Mouse (Mus musculus) MEL (cell line): Measurements from ENCODE around the gene Mmaa. TPM values are rescaled to one million over a fixed set of nuclear protein-coding genes. Genes with fewer than 3 reads are reported as not detected.

Source experiments
- DNase-seq: peaks from one replicate; pipeline ENCODE4 v3.0.0; 2011; ENCODE audit warnings: low read depth, low spot score
- H3K27ac ChIP-seq: 2 replicates; pipeline ENCODE4 v1.5.1; 2012; ENCODE audit warnings: low read depth, mild to moderate bottlenecking, control low read depth, low read length, moderate library complexity; ENCODE audit not compliant: control insufficient read depth
- H3K27me3 ChIP-seq, 2 experiments: fragments of 150-350 bp in 1 of 2; sonication (generic) in 1 of 2; 2 replicates each; pipeline ENCODE4 v1.6.1; 2012; ENCODE audit warnings: low read length in 2 of 2, mild to moderate bottlenecking in 2 of 2, improper control_type of control experiment in 1 of 2, moderate library complexity in 1 of 2; ENCODE audit not compliant: insufficient read depth in 2 of 2, control insufficient read depth in 1 of 2
- H3K36me3 ChIP-seq, 2 experiments: 2 replicates each; pipeline ENCODE4 v1.6.1; 2012 to 2014; ENCODE audit warnings: low read length in 2 of 2, improper control_type of control experiment in 1 of 2, inconsistent platforms in 1 of 2, mild to moderate bottlenecking in 1 of 2; ENCODE audit not compliant: insufficient read depth in 2 of 2, control insufficient read depth in 1 of 2
- H3K4me1 ChIP-seq, 2 experiments: fragments of 150-350 bp in 1 of 2; sonication (generic) in 1 of 2; 2 replicates each; pipeline ENCODE4 v1.6.1; 2012; ENCODE audit warnings: low read length in 2 of 2, improper control_type of control experiment in 1 of 2, mild to moderate bottlenecking in 1 of 2; ENCODE audit not compliant: insufficient read depth in 2 of 2, control insufficient read depth in 1 of 2
- H3K4me3 ChIP-seq, 2 experiments: fragments of 150-350 bp in 1 of 2; sonication (generic) in 1 of 2; 2 replicates each; pipeline ENCODE4 v1.5.1; 2012; ENCODE audit warnings: low read depth in 2 of 2, low read length in 2 of 2, mild to moderate bottlenecking in 2 of 2, moderate library complexity in 2 of 2, control low read depth in 1 of 2, improper control_type of control experiment in 1 of 2; ENCODE audit not compliant: control insufficient read depth in 1 of 2, insufficient read depth in 1 of 2
- H3K79me2 ChIP-seq: 2 replicates; pipeline ENCODE4 v1.6.1; 2012; ENCODE audit warnings: mild to moderate bottlenecking, low read length, moderate library complexity; ENCODE audit not compliant: control insufficient read depth, poor library complexity, insufficient read depth
- H3K9ac ChIP-seq: 2 replicates; pipeline ENCODE4 v1.6.1; 2012; ENCODE audit warnings: low read depth, mild to moderate bottlenecking, control low read depth, low read length, moderate library complexity; ENCODE audit not compliant: control insufficient read depth, poor library complexity, severe bottlenecking
- H3K9me3 ChIP-seq: fragments of 150-350 bp; sonication (generic); replicated peaks from 2 replicates; pipeline ENCODE4 v1.6.1; 2012; ENCODE audit warnings: mild to moderate bottlenecking, low read length, improper control_type of control experiment, moderate library complexity; ENCODE audit not compliant: insufficient read depth
- BHLHE40 ChIP-seq: IDR thresholded peaks from 2 replicates; pipeline ENCODE4 v1.6.1; 2012; ENCODE audit warnings: low read depth, mild to moderate bottlenecking, inconsistent platforms, low read length, improper control_type of control experiment, borderline replicate concordance
- CHD1 ChIP-seq: IDR thresholded peaks from 2 replicates; pipeline ENCODE4 v1.6.1; 2012; ENCODE audit warnings: low read depth, mild to moderate bottlenecking, inconsistent platforms, low read length, improper control_type of control experiment
- CHD2 ChIP-seq: IDR thresholded peaks from 2 replicates; pipeline ENCODE4 v1.6.1; 2011; ENCODE audit warnings: low read length, improper control_type of control experiment
- CTCF ChIP-seq, 3 experiments: IDR thresholded peaks in 2 of 3; conservative IDR thresholded peaks in 1 of 3; 2 replicates each; pipeline ENCODE4 v1.5.1; 2011 to 2012; ENCODE audit warnings: low read length in 3 of 3, low read depth in 2 of 3, mild to moderate bottlenecking in 2 of 3, improper control_type of control experiment in 1 of 3, inconsistent platforms in 1 of 3, mixed read lengths in 1 of 3, moderate library complexity in 1 of 3; ENCODE audit not compliant: control insufficient read depth in 1 of 3, insufficient read depth in 1 of 3, poor library complexity in 1 of 3, severe bottlenecking in 1 of 3
- E2F4 ChIP-seq: IDR thresholded peaks from 2 replicates; pipeline ENCODE4 v1.6.1; 2011; ENCODE audit warnings: low read depth, low read length, improper control_type of control experiment, borderline replicate concordance
- EP300 ChIP-seq, 2 experiments: IDR thresholded peaks; 2 replicates each; pipeline ENCODE4 v1.6.1; 2011; ENCODE audit warnings: improper control_type of control experiment in 2 of 2, low read length in 2 of 2, low read depth in 1 of 2, mild to moderate bottlenecking in 1 of 2
- GABPA ChIP-seq: IDR thresholded peaks from 2 replicates; pipeline ENCODE4 v1.6.1; 2012; ENCODE audit warnings: low read depth, mild to moderate bottlenecking, inconsistent platforms, low read length, improper control_type of control experiment, moderate library complexity
- GATA1 ChIP-seq: IDR thresholded peaks from 2 replicates; pipeline ENCODE4 v1.6.1; 2011; ENCODE audit warnings: low read depth, low read length, improper control_type of control experiment
- KAT2A ChIP-seq: conservative IDR thresholded peaks from 2 replicates; pipeline ENCODE4 v1.6.1; 2012; ENCODE audit warnings: low read depth, low read length, improper control_type of control experiment, inconsistent platforms
- MAFK ChIP-seq: IDR thresholded peaks from 2 replicates; pipeline ENCODE4 v1.6.1; 2011; ENCODE audit warnings: low read depth, mild to moderate bottlenecking, low read length, improper control_type of control experiment, borderline replicate concordance
- MAZ ChIP-seq: IDR thresholded peaks from 2 replicates; pipeline ENCODE4 v1.6.1; 2012; ENCODE audit warnings: low read depth, mild to moderate bottlenecking, inconsistent platforms, low read length, improper control_type of control experiment
- MEF2A ChIP-seq: IDR thresholded peaks from 2 replicates; pipeline ENCODE4 v1.6.1; 2014; ENCODE audit warnings: low read depth, mild to moderate bottlenecking, inconsistent platforms, low read length, improper control_type of control experiment; ENCODE audit not compliant: poor library complexity, insufficient replicate concordance, severe bottlenecking; ENCODE audit errors: extremely low read depth
- MXI1 ChIP-seq: IDR thresholded peaks from 2 replicates; pipeline ENCODE4 v1.6.1; 2011; ENCODE audit warnings: mild to moderate bottlenecking, low read depth, low read length, improper control_type of control experiment
- MYC ChIP-seq: IDR thresholded peaks from 2 replicates; pipeline ENCODE4 v1.6.1; 2011; ENCODE audit warnings: low read depth, mild to moderate bottlenecking, low read length, improper control_type of control experiment, moderate library complexity
- NELFE ChIP-seq: IDR thresholded peaks from 2 replicates; pipeline ENCODE4 v1.6.1; 2011; ENCODE audit warnings: low read depth, low read length, improper control_type of control experiment
- POLR2A ChIP-seq, 2 experiments: IDR thresholded peaks; 2 replicates each; pipeline ENCODE4 v1.6.1; 2011 to 2012; ENCODE audit warnings: low read length in 2 of 2, mild to moderate bottlenecking in 2 of 2, control low read depth in 1 of 2, improper control_type of control experiment in 1 of 2, low read depth in 1 of 2, moderate library complexity in 1 of 2; ENCODE audit not compliant: control insufficient read depth in 1 of 2, insufficient read depth in 1 of 2, poor library complexity in 1 of 2
- POLR2AphosphoS5 ChIP-seq: IDR thresholded peaks from 2 replicates; pipeline ENCODE4 v1.6.1; 2012; ENCODE audit warnings: low read depth, borderline replicate concordance, mild to moderate bottlenecking, inconsistent platforms, low read length, moderate library complexity, mixed read lengths
- RAD21 ChIP-seq: IDR thresholded peaks from 2 replicates; pipeline ENCODE4 v1.6.1; 2011; ENCODE audit warnings: mild to moderate bottlenecking, low read depth, low read length, improper control_type of control experiment
- SIN3A ChIP-seq: IDR thresholded peaks from 2 replicates; pipeline ENCODE4 v1.6.1; 2012; ENCODE audit warnings: low read length, improper control_type of control experiment, inconsistent platforms
- SMC3 ChIP-seq: IDR thresholded peaks from 2 replicates; pipeline ENCODE4 v1.6.1; 2011; ENCODE audit warnings: low read depth, low read length, improper control_type of control experiment
- TAL1 ChIP-seq: IDR thresholded peaks from 2 replicates; pipeline ENCODE4 v1.6.1; 2012; ENCODE audit warnings: mild to moderate bottlenecking, inconsistent platforms, low read length, moderate library complexity, mixed read lengths
- TBP ChIP-seq: IDR thresholded peaks from 2 replicates; pipeline ENCODE4 v1.8.0; 2011; ENCODE audit warnings: low read depth, low read length, improper control_type of control experiment
- TCF12 ChIP-seq: IDR thresholded peaks from 2 replicates; pipeline ENCODE4 v1.6.1; 2014; ENCODE audit warnings: low read depth, mild to moderate bottlenecking, inconsistent platforms, low read length, improper control_type of control experiment, moderate library complexity
- USF1 ChIP-seq: IDR thresholded peaks from 2 replicates; pipeline ENCODE4 v1.6.1; 2014; ENCODE audit warnings: low read depth, mild to moderate bottlenecking, inconsistent platforms, low read length, improper control_type of control experiment, moderate library complexity
- USF2 ChIP-seq, 2 experiments: IDR thresholded peaks; 2 replicates each; pipeline ENCODE4 v1.6.1; 2011 to 2012; ENCODE audit warnings: improper control_type of control experiment in 2 of 2, low read length in 2 of 2, borderline replicate concordance in 1 of 2, inconsistent platforms in 1 of 2, low read depth in 1 of 2, mild to moderate bottlenecking in 1 of 2; ENCODE audit not compliant: insufficient read depth in 1 of 2
- ZC3H11A ChIP-seq: IDR thresholded peaks from 2 replicates; pipeline ENCODE4 v1.6.1; 2012; ENCODE audit warnings: low read depth, mild to moderate bottlenecking, inconsistent platforms, low read length, improper control_type of control experiment
- ZKSCAN1 ChIP-seq: IDR thresholded peaks from 2 replicates; pipeline ENCODE4 v1.6.1; 2012; ENCODE audit warnings: low read depth, mild to moderate bottlenecking, inconsistent platforms, low read length, improper control_type of control experiment, moderate library complexity
- ZMIZ1 ChIP-seq: IDR thresholded peaks from 2 replicates; pipeline ENCODE4 v1.6.1; 2012; ENCODE audit warnings: low read depth, mild to moderate bottlenecking, inconsistent platforms, low read length, improper control_type of control experiment, moderate library complexity
- ZNF384 ChIP-seq: IDR thresholded peaks from 2 replicates; pipeline ENCODE4 v1.6.1; 2012; ENCODE audit warnings: low read depth, mild to moderate bottlenecking, inconsistent platforms, low read length, improper control_type of control experiment
- polyA plus RNA-seq, 2 experiments: library from polyadenylated mRNA; stranded (reverse) in 1 of 2; unstranded in 1 of 2; fragments of >175 nt in 1 of 2; fragments of >200 nt in 1 of 2; gene quantifications; 2 replicates each; pipeline versions ENCODE4 v1.2.1 to v1.2.4; 2012; ENCODE audit warnings: low replicate concordance in 2 of 2, low read depth in 1 of 2; ENCODE audit not compliant: insufficient read length in 2 of 2, insufficient read depth in 1 of 2, missing spikeins in 1 of 2
- total RNA-seq: library from RNA; depleted of rRNA; stranded (reverse); fragments of 300-350 nt; gene quantifications from 2 replicates; pipeline ENCODE4 v1.2.3, GENCODE M21; 2012

Gene Mmaa
- total and polyA plus RNA-seq, 3 experiments = 3.2 to 6.8 TPM; not detected in 1

DNA sequence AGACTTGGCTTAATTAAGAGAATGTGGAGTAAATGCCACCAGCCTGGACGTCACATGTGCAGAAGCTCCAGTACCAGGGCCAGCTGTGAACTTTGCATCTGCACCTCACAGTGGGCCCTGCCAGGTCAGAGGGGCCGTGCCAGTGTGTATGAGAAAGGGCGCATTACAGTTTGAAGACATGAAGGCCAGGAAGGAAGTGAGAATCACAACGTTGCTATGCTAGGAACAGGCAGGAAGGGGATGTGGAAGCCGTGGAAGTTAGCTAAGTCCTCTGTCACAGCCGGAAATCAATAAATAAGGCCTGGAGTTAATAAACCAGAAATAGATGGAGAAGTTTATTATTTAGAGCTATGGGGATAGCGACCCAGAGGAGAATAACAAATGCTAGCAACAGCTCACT, 28.4 kb upstream of the Mmaa start:
- Histone ChIP-seq H3K9me3 (no peaks in the 10 kb centered on the region), H3K27ac (no peak overlapping the region), H3K4me1 (no peaks in the 10 kb centered on the region), H3K4me3 (no peak overlapping the region), H3K79me2 (no peaks in the 10 kb centered on the region), H3K9ac (no peak overlapping the region), H3K27me3 (peaks cover 0 to 2% of the 10 kb centered on the region in 2 experiments; a peak in 1 of 4 replicates), H3K36me3 (no peaks in the 10 kb centered on the region)
- DNase-seq = no peak
- TF ChIP-seq MXI1 (no peak), USF2 (IDR thresholded peaks at IDR 0.05; ENCODE audit: borderline replicate concordance in 1 of 2, insufficient read depth in 1 of 2, low read depth in 1 of 2, low read length in 2 of 2) (no peak), SMC3 (no peak), TAL1 (no peak), TCF12 (no peak), ZC3H11A (no peak), ZMIZ1 (no peak), GATA1 (no peak), CHD2 (no peak), MYC (no peak), KAT2A (no peak), CHD1 (no peak), NELFE (no peak), SIN3A (no peak), MAFK (no peak), ZNF384 (no peak), RAD21 (no peak), POLR2A (IDR thresholded peaks at IDR 0.05; ENCODE audit: control insufficient read depth in 1 of 2, insufficient read depth in 1 of 2, low read depth in 1 of 2, low read length in 2 of 2, poor library complexity in 1 of 2) (no peak), E2F4 (no peak)

GRCm38 (mm10) chr8:79310801-79311200, 16.1 kb upstream of the Mmaa start:
- Histone ChIP-seq H3K27me3 (no peaks in the 10 kb centered on the region), H3K79me2 (no peaks in the 10 kb centered on the region), H3K27ac (no peak overlapping the region), H3K36me3 (no peaks in the 10 kb centered on the region), H3K9ac (no peak overlapping the region), H3K4me1 (0 out of 4 replicates have a peak, but pooled peaks cover 0 to 2% of the 10 kb centered on the region in 2 experiments), H3K9me3 (no peaks in the 10 kb centered on the region), H3K4me3 (no peak overlapping the region)
- DNase-seq = no peak
- TF ChIP-seq TBP (no peak), GABPA (no peak), CTCF (IDR thresholded peaks at IDR 0.05 in 2 of 3, conservative IDR thresholded peaks at IDR 0.05 in 1 of 3; ENCODE audit: control insufficient read depth in 1 of 3, insufficient read depth in 1 of 3, low read depth in 2 of 3, low read length in 3 of 3, poor library complexity in 1 of 3, severe bottlenecking in 1 of 3) (no peak), BHLHE40 (no peak), POLR2AphosphoS5 (no peak), USF1 (no peak), ZKSCAN1 (no peak), MEF2A (no peak), RAD21 (no peak), MAZ (no peak), MYC (no peak), EP300 (IDR thresholded peaks at IDR 0.05; ENCODE audit: low read depth in 1 of 2, low read length in 2 of 2) (no peak), NELFE (no peak), MAFK (no peak)
